Mouse (Mus musculus) small intestine, adult 2 months (tissue): ENCODE measurements around the gene H2al1b.

Source experiments
- CTCF ChIP-seq: fragments of 200-500 bp; IDR thresholded peaks from 2 replicates; pipeline ENCODE4 v1.5.1; 2012; ENCODE audit warnings: low read depth, mild to moderate bottlenecking, control low read depth, inconsistent platforms, low read length, moderate library complexity, mixed read lengths; ENCODE audit not compliant: insufficient replicate concordance, insufficient read length; ENCODE audit errors: extremely low read depth
- POLR2A ChIP-seq: fragments of 200-500 bp; IDR thresholded peaks from 2 replicates; pipeline ENCODE4 v1.6.1; 2012; ENCODE audit warnings: low read depth, mild to moderate bottlenecking, control low read depth, inconsistent platforms, low read length, moderate library complexity

DNA sequence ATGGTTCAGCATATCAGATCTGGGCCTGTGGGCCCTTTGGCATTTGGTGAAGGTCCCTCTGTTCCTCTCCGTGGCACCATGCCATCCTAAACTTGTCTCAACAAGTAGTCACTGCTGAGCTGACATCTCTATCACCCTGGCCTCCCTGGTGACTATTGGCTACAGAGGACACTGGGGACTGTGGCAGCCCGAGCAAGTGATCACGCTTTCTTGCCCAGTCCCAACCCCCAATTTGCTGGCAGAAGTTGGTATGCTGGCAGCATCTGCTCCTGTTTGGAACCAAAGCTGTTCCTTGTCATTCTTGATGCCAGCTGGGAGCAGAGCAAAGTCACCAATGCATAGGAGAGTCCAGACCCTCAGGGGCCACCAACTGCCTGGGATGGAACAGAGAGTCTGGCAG, 33.2 kb upstream of the H2al1b start:
- TF ChIP-seq CTCF (no peak), POLR2A (no peak)
